Mouse (Mus musculus) ES-Bruce4 (cell line): ENCODE measurements around the gene Ankmy2. TPM values are rescaled to one million over a fixed set of nuclear protein-coding genes. Genes with fewer than 3 reads are reported as not detected.
A peak's percentile ranks its signal among the peaks of the same experiment; 100 is the strongest.

Source experiments
- H3K27ac ChIP-seq: 2 replicates; pipeline ENCODE4 v1.5.1; 2012; ENCODE audit warnings: low read length, inconsistent platforms; ENCODE audit not compliant: insufficient read depth
- H3K27me3 ChIP-seq: 2 replicates; pipeline ENCODE4 v1.6.1; 2012; ENCODE audit warnings: mild to moderate bottlenecking, low read length, inconsistent platforms; ENCODE audit not compliant: control insufficient read depth, poor library complexity, insufficient read depth, severe bottlenecking
- H3K36me3 ChIP-seq: 2 replicates; pipeline ENCODE4 v1.6.1; 2012; ENCODE audit warnings: inconsistent platforms, mild to moderate bottlenecking, low read length, moderate library complexity; ENCODE audit not compliant: control insufficient read depth, poor library complexity, insufficient read depth, severe bottlenecking
- H3K4me1 ChIP-seq: one replicate; pipeline ENCODE4 v1.8.1; 2011; ENCODE audit warnings: low read length; ENCODE audit not compliant: control insufficient read depth, insufficient read depth
- H3K4me3 ChIP-seq: 2 replicates; pipeline ENCODE4 v1.5.1; 2011; ENCODE audit warnings: low read depth, mild to moderate bottlenecking, low read length
- H3K9ac ChIP-seq: 2 replicates; pipeline ENCODE4 v1.6.1; 2012; ENCODE audit warnings: low read depth, mild to moderate bottlenecking, inconsistent platforms; ENCODE audit not compliant: poor library complexity, severe bottlenecking
- H3K9me3 ChIP-seq: replicated peaks from 2 replicates; pipeline ENCODE4 v1.6.1; 2012; ENCODE audit warnings: mild to moderate bottlenecking, low read length, inconsistent platforms; ENCODE audit not compliant: control insufficient read depth, poor library complexity, insufficient read depth, severe bottlenecking
- CTCF ChIP-seq: IDR thresholded peaks from one replicate; pipeline ENCODE4 v1.8.1; 2011; ENCODE audit warnings: low read depth, low read length
- EP300 ChIP-seq: IDR thresholded peaks from 2 replicates; pipeline ENCODE4 v1.6.1; 2011; ENCODE audit warnings: low read depth, low read length; ENCODE audit not compliant: insufficient read depth
- POLR2A ChIP-seq: IDR thresholded peaks from one replicate; pipeline ENCODE4 v1.8.1; 2011; ENCODE audit warnings: low read length; ENCODE audit not compliant: insufficient read depth
- polyA plus RNA-seq: library from polyadenylated mRNA; stranded (reverse); fragments of >200 nt; gene quantifications from 2 replicates; pipeline ENCODE4 v1.2.4, GENCODE M21; 2011; ENCODE audit warnings: low read depth; ENCODE audit not compliant: missing spikeins, insufficient read depth, insufficient read length

The Ankmy2 gene
- polyA plus RNA-seq, 1 experiment, result 25.1 TPM

GRCm38 (mm10) chr12:36210096-36210495, 53.2 kb downstream of the Ankmy2 start:
- H3K4me1 ChIP-seq, result no peaks in the 10 kb centered on the region
- no peak overlapping the region for H3K27ac ChIP-seq
- no peaks in the 10 kb centered on the region for H3K9me3 ChIP-seq
- H3K36me3 ChIP-seq, result no peaks in the 10 kb centered on the region
- no peak overlapping the region for H3K4me3 ChIP-seq
- no peak overlapping the region for H3K9ac ChIP-seq
- H3K27me3 ChIP-seq, result no peaks in the 10 kb centered on the region
- TF ChIP-seq EP300 (no peak), POLR2A (no peak), CTCF (no peak)

- H3K27me3 ChIP-seq, result no peaks in the 10 kb centered on the region
- H3K4me3 ChIP-seq, result no peak overlapping the region
- H3K36me3 ChIP-seq, result no peaks in the 10 kb centered on the region
- no peak overlapping the region for H3K27ac ChIP-seq
- no peaks in the 10 kb centered on the region for H3K9me3 ChIP-seq
- TF ChIP-seq CTCF (no peak), EP300 (no peak), POLR2A (no peak)
- H3K4me1 ChIP-seq, result no peaks in the 10 kb centered on the region
- H3K9ac ChIP-seq, result no peak overlapping the region
Measured at GRCm38 (mm10) chr12:36214389-36215148, 57.7 kb downstream of the Ankmy2 start.

- no peak overlapping the region for H3K27ac ChIP-seq
- no peaks in the 10 kb centered on the region for H3K36me3 ChIP-seq
- H3K9ac ChIP-seq, result no peak overlapping the region
- no peak overlapping the region for H3K4me3 ChIP-seq
- H3K27me3 ChIP-seq, result no peaks in the 10 kb centered on the region
- H3K4me1 ChIP-seq, result no peaks in the 10 kb centered on the region
- TF ChIP-seq CTCF (peak; percentile 77), POLR2A (no peak)
- no peaks in the 10 kb centered on the region for H3K9me3 ChIP-seq
Measured at GRCm38 (mm10) chr12:36215149-36215480, 58.2 kb downstream of the Ankmy2 start.

GRCm38 (mm10) chr12:36216230-36216629, 59.3 kb downstream of the Ankmy2 start:
- H3K36me3 ChIP-seq, result no peaks in the 10 kb centered on the region
- H3K4me3 ChIP-seq, result no peak overlapping the region
- no peaks in the 10 kb centered on the region for H3K27me3 ChIP-seq
- no peak overlapping the region for H3K9ac ChIP-seq
- TF ChIP-seq CTCF (no peak), POLR2A (no peak), EP300 (no peak)
- H3K4me1 ChIP-seq, result no peaks in the 10 kb centered on the region
- no peak overlapping the region for H3K27ac ChIP-seq
- H3K9me3 ChIP-seq, result no peaks in the 10 kb centered on the region

- H3K36me3 ChIP-seq, result no peaks in the 10 kb centered on the region
- H3K27me3 ChIP-seq, result no peaks in the 10 kb centered on the region
- H3K9me3 ChIP-seq, result no peaks in the 10 kb centered on the region
- H3K4me1 ChIP-seq, result no peaks in the 10 kb centered on the region
- no peak for TF ChIP-seq CTCF
- no peak for TF ChIP-seq POLR2A
- TF ChIP-seq EP300, result no peak
- no peak overlapping the region for H3K9ac ChIP-seq
- H3K4me3 ChIP-seq, result no peak overlapping the region
- H3K27ac ChIP-seq, result no peak overlapping the region
Measured at GRCm38 (mm10) chr12:36216905-36217304, 60.0 kb downstream of the Ankmy2 start.

GRCm38 (mm10) chr12:36224392-36224791, 67.5 kb downstream of the Ankmy2 start:
- Histone ChIP-seq H3K36me3 (no peaks in the 10 kb centered on the region), H3K27ac (no peak overlapping the region), H3K4me3 (no peak overlapping the region), H3K27me3 (no peaks in the 10 kb centered on the region), H3K4me1 (no peaks in the 10 kb centered on the region), H3K9ac (no peak overlapping the region), H3K9me3 (no peaks in the 10 kb centered on the region)
- no peak for TF ChIP-seq CTCF
- no peak for TF ChIP-seq POLR2A
- TF ChIP-seq EP300, result no peak
